Mouse (Mus musculus): ENCODE data around the gene Npm1. TPM values are rescaled to one million over a fixed set of nuclear protein-coding genes. Genes with fewer than 3 reads are reported as not detected.
A peak's percentile ranks its signal among the peaks of the same experiment; 100 is the strongest.

Gene Npm1
- total RNA-seq, 1 experiment: 2,502 TPM

GRCm38 (mm10) chr11:33127058-33127457, 35.9 kb downstream of the Npm1 start:
- Histone ChIP-seq H3K4me1 (ENCODE audit: control insufficient read depth in 2 of 2, insufficient read depth in 2 of 2, low read length in 2 of 2, poor library complexity in 1 of 2) (peaks cover 2 to 11% of the 10 kb centered on the region in 2 experiments; a peak in 1 of 4 replicates), H3K27ac (ENCODE audit: insufficient read depth, low read depth, low read length, poor library complexity, severe bottlenecking) (no peak overlapping the region), H3K36me3 (ENCODE audit: control insufficient read depth, insufficient read depth, low read length, poor library complexity, severe bottlenecking) (no peaks in the 10 kb centered on the region), H3K9ac (ENCODE audit: insufficient read depth, low read depth, low read length, poor library complexity, severe bottlenecking) (no peak overlapping the region), H3K9me3 (ENCODE audit: control insufficient read depth, insufficient read depth, low read depth, low read length) (no peaks in the 10 kb centered on the region), H3K4me3 (ENCODE audit: insufficient read depth in 1 of 2, low read depth in 1 of 2, low read length in 2 of 2, poor library complexity in 1 of 2, severe bottlenecking in 1 of 2) (no peak overlapping the region)
- in situ Hi-C loops (cut with MboI; ENCODE audit: low sequenced_read_pairs in 2 of 2, unreplicated experiment in 2 of 2): no loop called here
- TF ChIP-seq ZNF384 (IDR thresholded peaks at IDR 0.05; ENCODE audit: low read depth, low read length) (no peak), CHD2 (IDR thresholded peaks at IDR 0.05; ENCODE audit: low read depth, low read length) (no peak), ZC3H11A (IDR thresholded peaks at IDR 0.05; ENCODE audit: borderline replicate concordance, low read depth, low read length) (no peak), MAFK (IDR thresholded peaks at IDR 0.05; ENCODE audit: insufficient read depth, low read depth, low read length) (no peak), HCFC1 (IDR thresholded peaks at IDR 0.05; ENCODE audit: borderline replicate concordance, insufficient read depth, low read length) (no peak)
- DNase-seq (ENCODE audit: low read depth, low spot score): no peak

GRCm38 (mm10) chr11:33122575-33123268, 40.3 kb downstream of the Npm1 start:
- DNase-seq (ENCODE audit: low read depth, low spot score): no peak
- no peak overlapping the region for H3K27ac ChIP-seq (ENCODE audit: insufficient read depth, low read depth, low read length, poor library complexity, severe bottlenecking)
- TF ChIP-seq HCFC1 (IDR thresholded peaks at IDR 0.05; ENCODE audit: borderline replicate concordance, insufficient read depth, low read length): no peak
- no peak for TF ChIP-seq MAFK (IDR thresholded peaks at IDR 0.05; ENCODE audit: insufficient read depth, low read depth, low read length)
- no peak for TF ChIP-seq ZNF384 (IDR thresholded peaks at IDR 0.05; ENCODE audit: low read depth, low read length)
- no peak for TF ChIP-seq CHD2 (IDR thresholded peaks at IDR 0.05; ENCODE audit: low read depth, low read length)
- TF ChIP-seq ZC3H11A (IDR thresholded peaks at IDR 0.05; ENCODE audit: borderline replicate concordance, low read depth, low read length): no peak
- H3K9ac ChIP-seq (ENCODE audit: insufficient read depth, low read depth, low read length, poor library complexity, severe bottlenecking): peak overlapping the region; percentile 56
- H3K4me3 ChIP-seq (ENCODE audit: insufficient read depth in 1 of 2, low read depth in 1 of 2, low read length in 2 of 2, poor library complexity in 1 of 2, severe bottlenecking in 1 of 2): peak overlapping the region; percentile 52 to 61
- peaks cover 2 to 13% of the 10 kb centered on the region in 2 experiments; a peak in 2 of 4 replicates for H3K4me1 ChIP-seq (ENCODE audit: control insufficient read depth in 2 of 2, insufficient read depth in 2 of 2, low read length in 2 of 2, poor library complexity in 1 of 2)
- H3K9me3 ChIP-seq (ENCODE audit: control insufficient read depth, insufficient read depth, low read depth, low read length): no peaks in the 10 kb centered on the region
- in situ Hi-C loops (cut with MboI; ENCODE audit: low sequenced_read_pairs in 2 of 2, unreplicated experiment in 2 of 2): no loop called here
- H3K36me3 ChIP-seq (ENCODE audit: control insufficient read depth, insufficient read depth, low read length, poor library complexity, severe bottlenecking): no peaks in the 10 kb centered on the region

- TF ChIP-seq MAFK (IDR thresholded peaks at IDR 0.05; ENCODE audit: insufficient read depth, low read depth, low read length) (no peak), CHD2 (IDR thresholded peaks at IDR 0.05; ENCODE audit: low read depth, low read length) (no peak), HCFC1 (IDR thresholded peaks at IDR 0.05; ENCODE audit: borderline replicate concordance, insufficient read depth, low read length) (no peak), ZC3H11A (IDR thresholded peaks at IDR 0.05; ENCODE audit: borderline replicate concordance, low read depth, low read length) (no peak)
- DNase-seq (ENCODE audit: low read depth, low spot score): no peak
- no peaks in the 10 kb centered on the region for H3K36me3 ChIP-seq (ENCODE audit: control insufficient read depth, insufficient read depth, low read length, poor library complexity, severe bottlenecking)
- in situ Hi-C loops (cut with MboI; ENCODE audit: low sequenced_read_pairs in 2 of 2, unreplicated experiment in 2 of 2): no loop called here
- H3K4me1 ChIP-seq (ENCODE audit: control insufficient read depth in 2 of 2, insufficient read depth in 2 of 2, low read length in 2 of 2, poor library complexity in 1 of 2): peaks cover 4 to 8% of the 10 kb centered on the region in 2 experiments; a peak in 2 of 4 replicates
- H3K9ac ChIP-seq (ENCODE audit: insufficient read depth, low read depth, low read length, poor library complexity, severe bottlenecking): no peak overlapping the region
- no peak overlapping the region for H3K4me3 ChIP-seq (ENCODE audit: insufficient read depth in 1 of 2, low read depth in 1 of 2, low read length in 2 of 2, poor library complexity in 1 of 2, severe bottlenecking in 1 of 2)
- H3K9me3 ChIP-seq (ENCODE audit: control insufficient read depth, insufficient read depth, low read depth, low read length): no peaks in the 10 kb centered on the region
- H3K27ac ChIP-seq (ENCODE audit: insufficient read depth, low read depth, low read length, poor library complexity, severe bottlenecking): no peak overlapping the region
Observed at GRCm38 (mm10) chr11:33119556-33119955, 43.5 kb downstream of the Npm1 start.

- no peaks in the 10 kb centered on the region for H3K9me3 ChIP-seq (ENCODE audit: control insufficient read depth, insufficient read depth, low read depth, low read length)
- in situ Hi-C loops (cut with MboI; ENCODE audit: low sequenced_read_pairs in 2 of 2, unreplicated experiment in 2 of 2): no loop called here
- no peak overlapping the region for H3K9ac ChIP-seq (ENCODE audit: insufficient read depth, low read depth, low read length, poor library complexity, severe bottlenecking)
- peaks cover 4 to 8% of the 10 kb centered on the region in 2 experiments; a peak in 2 of 4 replicates for H3K4me1 ChIP-seq (ENCODE audit: control insufficient read depth in 2 of 2, insufficient read depth in 2 of 2, low read length in 2 of 2, poor library complexity in 1 of 2)
- TF ChIP-seq CHD2 (IDR thresholded peaks at IDR 0.05; ENCODE audit: low read depth, low read length): no peak
- no peak for TF ChIP-seq ZNF384 (IDR thresholded peaks at IDR 0.05; ENCODE audit: low read depth, low read length)
- TF ChIP-seq ZC3H11A (IDR thresholded peaks at IDR 0.05; ENCODE audit: borderline replicate concordance, low read depth, low read length): no peak
- TF ChIP-seq MAFK (IDR thresholded peaks at IDR 0.05; ENCODE audit: insufficient read depth, low read depth, low read length): no peak
- no peak for TF ChIP-seq HCFC1 (IDR thresholded peaks at IDR 0.05; ENCODE audit: borderline replicate concordance, insufficient read depth, low read length)
- no peak for DNase-seq (ENCODE audit: low read depth, low spot score)
- H3K27ac ChIP-seq (ENCODE audit: insufficient read depth, low read depth, low read length, poor library complexity, severe bottlenecking): no peak overlapping the region
- no peaks in the 10 kb centered on the region for H3K36me3 ChIP-seq (ENCODE audit: control insufficient read depth, insufficient read depth, low read length, poor library complexity, severe bottlenecking)
- H3K4me3 ChIP-seq (ENCODE audit: insufficient read depth in 1 of 2, low read depth in 1 of 2, low read length in 2 of 2, poor library complexity in 1 of 2, severe bottlenecking in 1 of 2): peak overlapping the region in 1 of 2 experiments; percentile 51; a peak in 2 of 4 replicates
Observed at GRCm38 (mm10) chr11:33119116-33119515, 43.9 kb downstream of the Npm1 start.

All from ES-E14 (cell line).